Mouse (Mus musculus) embryonic facial prominence, embryonic 12.5 days (tissue): ENCODE measurements around the gene Scfd1. TPM values are rescaled to one million over a fixed set of nuclear protein-coding genes. Genes with fewer than 3 reads are reported as not detected.

Experiments
- ATAC-seq: fragments of 200-750 bp; cut with Nextera tagmentation; 2 replicates; pipeline ENCODE4 v1.8.0; 2017; ENCODE audit not compliant: insufficient number of reproducible peaks, insufficient read depth, low FRiP score, low TSS enrichment
- H3K27ac ChIP-seq: fragments of 300-500 bp; sonication (generic); 2 replicates; pipeline ENCODE4 v1.5.1; 2016; ENCODE audit warnings: mild to moderate bottlenecking
- H3K27me3 ChIP-seq: fragments of 300-500 bp; sonication (generic); 2 replicates; pipeline ENCODE4 v1.6.1; 2016; ENCODE audit warnings: mild to moderate bottlenecking, moderate library complexity
- H3K36me3 ChIP-seq: fragments of 300-500 bp; sonication (generic); 2 replicates; pipeline ENCODE4 v1.6.1; 2016; ENCODE audit warnings: mild to moderate bottlenecking
- H3K4me1 ChIP-seq: fragments of 300-500 bp; sonication (generic); 2 replicates; pipeline ENCODE4 v1.6.1; 2016
- H3K4me2 ChIP-seq: fragments of 300-500 bp; sonication (generic); replicated peaks from 2 replicates; pipeline ENCODE4 v1.6.1; 2016; ENCODE audit warnings: mild to moderate bottlenecking, moderate library complexity
- H3K4me3 ChIP-seq: fragments of 300-500 bp; sonication (generic); 2 replicates; pipeline ENCODE4 v1.5.1; 2016; ENCODE audit warnings: mild to moderate bottlenecking
- H3K9ac ChIP-seq: fragments of 300-500 bp; sonication (generic); 2 replicates; pipeline ENCODE4 v1.6.1; 2016; ENCODE audit warnings: mild to moderate bottlenecking, moderate library complexity
- H3K9me3 ChIP-seq: fragments of 300-500 bp; sonication (generic); 2 replicates; pipeline ENCODE4 v1.6.1; 2016; ENCODE audit warnings: mild to moderate bottlenecking, moderate library complexity
- WGBS: fragments of 180-500 bp; shearing (Covaris S2); methylation state at CpG from one replicate; pipeline ENCODE4 v1.1.7; 2016; 5-methylcytosine and 5-hydroxymethylcytosine counted together
- polyA plus RNA-seq: library from polyadenylated mRNA; unstranded; fragments of >200 nt; fragmentation: Nextera tagmentation; extraction: Ambion mirVana; gene quantifications from 2 replicates; pipeline ENCODE4 v1.2.1, GENCODE M21; 2016

Scfd1 gene
- polyA plus RNA-seq, 1 experiment from 2014 or later: 85.7 TPM

DNA sequence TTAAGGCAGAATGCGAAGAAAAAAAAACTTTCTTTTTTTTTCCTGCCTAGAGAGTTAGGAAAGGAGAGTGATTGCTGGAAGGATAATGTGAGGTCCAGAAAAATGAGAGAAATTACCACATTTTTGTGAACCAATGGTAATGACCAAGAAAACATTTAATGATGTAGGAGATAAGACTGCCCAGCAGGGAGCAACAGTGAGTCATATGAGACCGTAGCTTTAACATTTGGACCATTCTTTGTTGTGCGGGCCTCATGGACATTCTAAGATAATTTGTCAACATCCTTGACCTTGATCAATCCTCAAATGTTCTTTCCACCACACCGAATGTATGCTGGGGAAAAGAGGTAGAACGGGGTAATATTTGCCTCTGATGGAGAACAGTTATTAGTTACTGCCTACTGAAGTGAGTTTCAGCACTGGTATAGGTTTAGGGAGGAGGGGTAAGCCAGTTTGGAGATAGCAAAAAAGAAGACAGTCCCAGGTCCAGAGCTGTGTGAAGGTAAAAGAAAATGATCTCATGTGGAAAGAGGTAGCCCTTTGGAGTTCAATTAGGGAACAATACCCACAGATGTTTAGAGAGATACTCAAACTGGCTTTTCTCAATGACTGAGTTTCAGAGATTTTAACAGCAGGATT lies 24.9 kb downstream of the Scfd1 start:
- Histone ChIP-seq H3K4me3 (no peak overlapping the region), H3K27me3 (no peaks in the 10 kb centered on the region), H3K9me3 (no peaks in the 10 kb centered on the region), H3K9ac (no peak overlapping the region), H3K4me2 (no peak overlapping the region), H3K27ac (no peak overlapping the region), H3K36me3 (peaks cover 26% of the 10 kb centered on the region), H3K4me1 (no peaks in the 10 kb centered on the region)
- ATAC-seq: no peak
- 75% methylated on average over 5 of the region's 5 CpGs for WGBS

DNA sequence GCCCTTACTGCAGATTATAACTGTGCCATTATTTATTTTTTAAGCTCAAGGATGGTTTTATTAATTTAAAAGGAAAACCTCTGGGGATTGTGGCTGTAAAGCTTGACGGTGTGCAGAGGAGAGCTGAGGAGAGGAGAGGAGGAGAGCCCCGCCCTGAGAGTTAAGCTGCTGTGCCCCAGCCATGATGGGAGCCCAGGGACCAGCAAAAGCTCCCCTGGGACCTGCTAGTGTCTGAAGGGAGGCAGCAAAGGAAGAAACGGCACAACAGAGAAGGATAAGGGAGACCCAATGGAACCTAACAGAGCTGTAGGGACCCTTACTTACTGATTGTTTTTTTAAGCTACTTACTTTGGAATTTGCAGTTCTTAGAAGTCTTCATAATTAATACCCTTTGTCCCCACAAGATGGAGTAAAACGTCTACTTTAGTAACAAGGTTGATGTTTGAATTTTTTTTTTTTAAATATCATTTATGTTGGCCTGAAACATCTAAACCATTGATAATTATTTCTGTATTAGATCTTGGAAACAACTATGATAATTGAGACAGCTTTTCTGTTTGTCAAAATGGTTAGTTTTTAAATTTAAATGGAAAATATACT lies 26.8 kb downstream of the Scfd1 start:
- Histone ChIP-seq H3K4me2 (no peak overlapping the region), H3K9me3 (no peaks in the 10 kb centered on the region), H3K27ac (no peak overlapping the region), H3K4me1 (no peaks in the 10 kb centered on the region), H3K4me3 (no peak overlapping the region), H3K27me3 (no peaks in the 10 kb centered on the region), H3K36me3 (peaks cover 18% of the 10 kb centered on the region), H3K9ac (no peak overlapping the region)
- ATAC-seq: no peak
- 61% methylated on average over 4 of the region's 4 CpGs for WGBS

DNA sequence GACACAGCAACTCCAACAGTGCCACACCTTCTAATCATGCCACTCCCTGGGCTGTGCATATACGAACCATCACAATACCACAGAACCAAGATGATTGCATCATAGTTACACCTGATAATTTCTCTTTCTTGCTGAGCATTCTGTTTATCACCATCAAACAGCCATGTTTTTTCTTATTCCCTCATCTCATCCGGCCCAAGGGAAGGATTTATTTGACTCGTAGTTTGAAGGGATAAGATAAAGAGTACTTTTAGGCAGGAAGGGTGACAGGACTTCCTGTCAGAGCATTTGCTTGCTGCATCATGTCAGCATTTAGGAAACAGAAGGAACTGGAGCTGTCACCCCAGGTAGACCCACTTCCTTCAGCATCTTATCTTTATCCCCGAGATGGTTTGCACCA lies 34.1 kb downstream of the Scfd1 start:
- Histone ChIP-seq H3K36me3 (peaks cover 35% of the 10 kb centered on the region), H3K9me3 (no peaks in the 10 kb centered on the region), H3K27ac (no peak overlapping the region), H3K4me2 (no peak overlapping the region), H3K27me3 (no peaks in the 10 kb centered on the region), H3K4me1 (no peaks in the 10 kb centered on the region), H3K9ac (no peak overlapping the region), H3K4me3 (no peak overlapping the region)
- ATAC-seq: no peak
- 76% methylated on average over 4 of the region's 4 CpGs for WGBS

DNA sequence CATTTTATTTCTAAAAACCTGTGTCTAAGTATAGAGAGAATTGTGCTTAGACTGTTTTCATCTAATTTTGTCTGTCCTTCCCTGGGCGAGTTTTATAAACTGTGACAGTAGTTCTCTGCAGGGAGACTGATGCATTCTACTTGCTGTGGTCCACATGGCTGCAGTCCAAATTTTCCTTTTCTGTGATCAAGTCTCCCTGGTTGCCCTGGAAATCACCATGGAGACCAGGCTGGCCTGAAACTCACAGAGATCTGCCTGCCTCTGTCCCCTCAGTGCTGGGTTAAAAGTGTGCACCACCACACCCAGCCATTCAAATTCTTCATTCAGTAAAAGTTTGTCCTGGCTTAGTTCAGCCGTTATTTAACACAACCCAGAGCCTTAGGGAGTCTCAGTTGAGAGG lies 60.2 kb downstream of the Scfd1 start:
- WGBS: 87% methylated on average over 2 of the region's 2 CpGs
- Histone ChIP-seq H3K4me1 (no peaks in the 10 kb centered on the region), H3K27me3 (no peaks in the 10 kb centered on the region), H3K9me3 (no peaks in the 10 kb centered on the region), H3K9ac (no peak overlapping the region), H3K27ac (no peak overlapping the region), H3K4me3 (no peak overlapping the region), H3K36me3 (peaks cover 47% of the 10 kb centered on the region), H3K4me2 (no peak overlapping the region)
- ATAC-seq: no peak

DNA sequence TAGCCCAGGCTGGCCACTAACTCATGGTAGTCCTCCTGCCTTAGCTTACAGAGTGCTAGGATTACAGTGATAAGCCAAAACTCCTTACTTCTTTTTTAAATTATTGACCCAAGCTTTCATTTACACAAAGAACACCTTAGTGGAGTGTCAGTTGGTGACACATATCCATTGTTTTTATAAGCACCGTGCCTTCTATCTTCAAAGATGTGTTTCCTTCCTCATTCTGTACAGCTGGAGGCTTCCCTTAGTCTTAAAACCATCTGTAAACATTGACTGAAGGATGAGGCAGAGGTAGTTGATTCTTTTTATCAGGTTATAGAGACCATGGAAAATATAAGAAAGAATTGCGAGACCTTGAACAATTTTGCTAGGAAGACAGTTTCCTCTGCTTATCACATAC lies 61.0 kb downstream of the Scfd1 start:
- H3K9ac ChIP-seq: no peak overlapping the region
- H3K27ac ChIP-seq: no peak overlapping the region
- H3K4me2 ChIP-seq: no peak overlapping the region
- peaks cover 51% of the 10 kb centered on the region for H3K36me3 ChIP-seq
- H3K27me3 ChIP-seq: no peaks in the 10 kb centered on the region
- no peak overlapping the region for H3K4me3 ChIP-seq
- ATAC-seq: no peak
- no peaks in the 10 kb centered on the region for H3K9me3 ChIP-seq
- WGBS: 91% methylated on average over 2 of the region's 2 CpGs
- no peaks in the 10 kb centered on the region for H3K4me1 ChIP-seq

DNA sequence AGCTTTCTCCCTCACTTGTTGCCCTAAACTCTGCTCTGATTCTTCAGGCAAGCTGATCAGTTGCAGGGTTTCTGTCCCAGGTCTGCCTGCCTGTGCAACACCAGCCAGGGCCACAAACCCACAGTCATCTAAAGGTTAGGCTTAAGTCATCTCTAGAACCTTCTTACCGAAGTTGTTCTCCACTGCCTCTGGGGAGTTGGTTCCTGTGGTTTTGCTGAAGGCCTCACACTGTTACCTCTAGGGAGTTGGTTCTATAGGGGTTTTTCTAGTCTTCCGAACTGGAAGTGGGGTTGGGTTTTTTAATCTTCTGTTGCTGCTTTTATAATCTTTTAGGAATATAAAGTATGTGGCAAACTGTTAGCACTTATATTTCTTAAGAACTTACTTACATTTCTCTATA lies 72.0 kb downstream of the Scfd1 start:
- Histone ChIP-seq H3K4me2 (no peak overlapping the region), H3K27me3 (no peaks in the 10 kb centered on the region), H3K4me3 (no peak overlapping the region), H3K36me3 (peaks cover 56% of the 10 kb centered on the region), H3K9ac (no peak overlapping the region), H3K27ac (no peak overlapping the region), H3K9me3 (no peaks in the 10 kb centered on the region), H3K4me1 (no peaks in the 10 kb centered on the region)
- WGBS: 88% methylated on average over 2 of the region's 2 CpGs
- ATAC-seq: no peak

DNA sequence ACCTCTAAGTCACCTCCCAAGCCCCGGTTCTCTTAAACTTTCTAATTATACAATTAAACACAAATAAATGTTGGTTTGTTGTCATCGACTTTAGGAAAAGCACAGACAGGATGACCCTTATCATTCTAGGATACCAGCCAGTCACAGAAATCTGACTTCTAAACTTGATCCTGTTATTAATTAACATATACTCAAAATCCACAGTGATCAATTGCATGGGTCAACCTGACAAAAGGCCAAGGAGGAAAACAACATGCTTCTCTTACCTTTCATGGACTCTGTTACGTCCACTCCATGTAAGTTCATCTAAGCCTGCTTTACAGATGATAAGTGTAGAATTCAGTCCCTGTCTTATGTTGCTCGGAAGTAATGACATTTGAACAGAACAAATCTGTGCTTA lies 93.6 kb downstream of the Scfd1 start:
- Histone ChIP-seq H3K4me3 (no peak overlapping the region), H3K4me2 (no peak overlapping the region), H3K27ac (no peak overlapping the region), H3K4me1 (no peaks in the 10 kb centered on the region), H3K36me3 (no peaks in the 10 kb centered on the region), H3K27me3 (no peaks in the 10 kb centered on the region), H3K9me3 (no peaks in the 10 kb centered on the region), H3K9ac (no peak overlapping the region)
- WGBS: 76% methylated on average over 4 of the region's 4 CpGs
- no peak for ATAC-seq

DNA sequence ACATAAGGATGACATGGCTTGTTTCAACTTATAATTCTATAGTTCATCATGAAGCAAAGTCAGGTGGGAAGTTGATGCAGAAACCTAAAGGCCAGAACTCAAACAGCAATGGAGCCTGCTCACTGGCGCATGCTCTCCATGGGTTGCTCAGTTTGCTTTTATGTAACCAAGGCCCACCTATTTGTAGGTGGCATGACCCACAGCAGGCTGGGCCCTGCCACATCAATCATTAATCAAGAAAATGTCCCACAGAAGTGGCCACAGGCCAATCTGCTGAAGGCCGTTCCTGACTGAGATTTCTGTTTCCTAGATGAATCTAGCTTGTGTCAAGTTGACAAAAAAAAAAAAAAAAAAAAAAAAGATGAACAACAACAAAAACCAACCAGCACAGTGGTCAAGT lies 103.9 kb downstream of the Scfd1 start:
- H3K9ac ChIP-seq: no peak overlapping the region
- no peaks in the 10 kb centered on the region for H3K4me1 ChIP-seq
- no peak for ATAC-seq
- no peaks in the 10 kb centered on the region for H3K27me3 ChIP-seq
- no peak overlapping the region for H3K4me2 ChIP-seq
- no peaks in the 10 kb centered on the region for H3K36me3 ChIP-seq
- no peak overlapping the region for H3K4me3 ChIP-seq
- H3K27ac ChIP-seq: no peak overlapping the region
- no peaks in the 10 kb centered on the region for H3K9me3 ChIP-seq
- 87% methylated on average over 2 of the region's 2 CpGs for WGBS

DNA sequence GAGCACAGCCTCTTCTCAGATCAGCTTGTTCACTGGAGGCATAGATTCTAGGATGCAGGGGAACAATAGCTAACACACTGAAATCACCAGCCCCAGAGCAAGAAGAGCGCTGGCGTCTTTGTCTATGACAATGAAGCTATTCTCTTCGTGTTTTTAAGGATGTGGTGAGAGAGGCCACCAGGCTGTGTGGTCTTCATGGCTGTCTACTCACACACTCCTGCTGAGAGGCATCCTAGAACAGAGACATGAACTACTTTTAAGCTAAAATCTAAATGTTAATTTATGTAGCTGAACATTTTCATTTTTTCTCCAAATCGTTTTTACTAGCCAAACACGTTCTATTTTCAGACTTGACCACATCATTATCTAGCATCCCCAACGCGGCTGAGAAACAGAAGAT lies 114.7 kb downstream of the Scfd1 start:
- Histone ChIP-seq H3K9ac (no peak overlapping the region), H3K4me2 (no peak overlapping the region), H3K4me3 (no peak overlapping the region), H3K36me3 (no peaks in the 10 kb centered on the region), H3K9me3 (no peaks in the 10 kb centered on the region), H3K4me1 (no peaks in the 10 kb centered on the region), H3K27me3 (no peaks in the 10 kb centered on the region), H3K27ac (no peak overlapping the region)
- no peak for ATAC-seq
- WGBS: 77% methylated on average over 7 of the region's 7 CpGs

DNA sequence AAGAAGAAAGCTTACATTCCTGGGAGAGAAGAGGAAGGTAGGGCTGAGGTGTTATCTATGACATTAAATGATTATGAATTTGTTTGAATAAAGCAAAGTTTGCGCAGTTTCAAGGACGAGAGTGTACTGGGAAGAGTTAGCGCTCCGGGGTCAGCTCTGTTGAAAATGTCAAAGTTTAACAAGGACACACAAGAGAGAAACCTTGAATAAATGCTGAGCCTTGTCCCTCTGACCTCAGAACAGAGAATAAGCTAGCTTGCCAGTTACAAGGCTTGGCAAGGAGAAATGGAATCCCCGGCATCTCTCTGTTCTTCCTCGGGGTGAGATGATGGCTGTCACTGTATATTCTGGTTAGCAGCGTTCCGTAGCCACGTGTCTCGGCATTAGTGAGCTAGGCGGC lies 116.2 kb downstream of the Scfd1 start:
- Histone ChIP-seq H3K9me3 (no peaks in the 10 kb centered on the region), H3K9ac (no peak overlapping the region), H3K4me3 (no peak overlapping the region), H3K4me1 (no peaks in the 10 kb centered on the region), H3K4me2 (no peak overlapping the region), H3K27me3 (no peaks in the 10 kb centered on the region), H3K36me3 (no peaks in the 10 kb centered on the region), H3K27ac (no peak overlapping the region)
- no peak for ATAC-seq
- WGBS: 90% methylated on average over 11 of the region's 11 CpGs

DNA sequence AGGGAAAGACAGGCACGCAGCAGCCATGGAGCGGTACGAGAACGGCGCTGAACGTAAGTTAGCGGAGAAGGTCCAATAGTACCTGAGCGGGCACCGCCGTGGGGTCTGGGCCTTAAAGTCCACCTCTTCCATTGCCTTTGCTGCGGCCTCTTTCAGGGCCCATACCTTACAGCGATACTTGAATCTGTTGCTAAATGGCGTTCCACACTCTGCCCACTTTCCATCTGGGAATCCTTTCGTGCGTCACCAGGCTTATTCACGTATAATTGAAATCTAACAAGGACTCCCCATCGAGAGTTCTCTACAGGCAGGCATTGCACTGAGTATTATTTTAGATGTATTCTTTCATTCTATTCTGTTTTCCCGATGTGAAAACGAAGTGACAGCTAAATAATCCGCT lies 117.3 kb downstream of the Scfd1 start:
- H3K9ac ChIP-seq: no peak overlapping the region
- H3K4me2 ChIP-seq: no peak overlapping the region
- H3K27ac ChIP-seq: no peak overlapping the region
- H3K4me1 ChIP-seq: no peaks in the 10 kb centered on the region
- no peaks in the 10 kb centered on the region for H3K27me3 ChIP-seq
- ATAC-seq: no peak
- H3K4me3 ChIP-seq: no peak overlapping the region
- no peaks in the 10 kb centered on the region for H3K36me3 ChIP-seq
- no peaks in the 10 kb centered on the region for H3K9me3 ChIP-seq
- WGBS: 93% methylated on average over 20 of the region's 20 CpGs
